Mouse (Mus musculus) G1E (cell line): ENCODE results near the gene Xpo6. TPM values are rescaled to one million over a fixed set of nuclear protein-coding genes. Genes with fewer than 3 reads are reported as not detected.

Experiments used
- ATAC-seq: 2 replicates; pipeline ENCODE4 v1.8.0; 2016; ENCODE audit warnings: mild to moderate bottlenecking; ENCODE audit not compliant: insufficient number of reproducible peaks, poor library complexity, low FRiP score, severe bottlenecking; ENCODE audit errors: extremely low read depth
- DNase-seq: peaks from one replicate; pipeline ENCODE4 v3.0.0; 2012; ENCODE audit warnings: low spot score
- H3K27me3 ChIP-seq: 2 replicates; pipeline ENCODE4 v1.6.1; 2012; ENCODE audit warnings: mild to moderate bottlenecking, low read length, inconsistent platforms; ENCODE audit not compliant: insufficient read depth
- H3K36me3 ChIP-seq: replicated peaks from 2 replicates; pipeline ENCODE3; 2012; ENCODE audit warnings: mild to moderate bottlenecking, inconsistent platforms
- H3K4me1 ChIP-seq: 2 replicates; pipeline ENCODE4 v1.6.1; 2012; ENCODE audit warnings: low read depth, low read length, inconsistent platforms, mixed read lengths; ENCODE audit not compliant: insufficient read depth
- H3K4me3 ChIP-seq: 2 replicates; pipeline ENCODE4 v1.5.1; 2012; ENCODE audit warnings: low read depth, mild to moderate bottlenecking, inconsistent platforms, low read length, moderate library complexity, mixed read lengths
- H3K9me3 ChIP-seq: replicated peaks from 2 replicates; pipeline ENCODE4 v1.6.1; 2012; ENCODE audit warnings: inconsistent platforms
- CTCF ChIP-seq: IDR thresholded peaks from 2 replicates; pipeline ENCODE4 v1.5.1; 2012; ENCODE audit warnings: low read depth, low read length, inconsistent platforms, mixed read lengths
- GATA1 ChIP-seq: IDR thresholded peaks from 2 replicates; pipeline ENCODE4 v1.6.1; 2012; ENCODE audit warnings: borderline replicate concordance, low read length, inconsistent platforms, mixed read lengths
- GATA2 ChIP-seq: IDR thresholded peaks from 2 replicates; pipeline ENCODE4 v1.6.1; 2012; ENCODE audit warnings: low read depth, low read length, inconsistent platforms, borderline replicate concordance
- POLR2AphosphoS5 ChIP-seq: IDR thresholded peaks from 2 replicates; pipeline ENCODE4 v1.6.1; 2012; ENCODE audit warnings: low read depth, low read length, inconsistent platforms; ENCODE audit not compliant: insufficient replicate concordance
- TAL1 ChIP-seq: conservative IDR thresholded peaks from 2 replicates; pipeline ENCODE4 v1.6.1; 2012; ENCODE audit warnings: low read depth, low read length, inconsistent platforms, mixed read lengths
- polyA plus RNA-seq: library from polyadenylated mRNA; stranded (reverse); fragments of >175 nt; gene quantifications from 2 replicates; pipeline ENCODE4 v1.2.3, GENCODE M21; 2012
- total RNA-seq, 2 experiments: library from RNA; stranded (forward) in 1 of 2; stranded (reverse) in 1 of 2; fragments of 200-1000 nt in 1 of 2; fragments of >200 nt in 1 of 2; fragmentation: Nextera tagmentation in 1 of 2; gene quantifications; 2 replicates each; pipeline ENCODE4 v1.2.3; 2014 to 2017

Gene Xpo6
- total and polyA plus RNA-seq, 3 experiments = 50.0 to 242 (median 180) TPM

DNA sequence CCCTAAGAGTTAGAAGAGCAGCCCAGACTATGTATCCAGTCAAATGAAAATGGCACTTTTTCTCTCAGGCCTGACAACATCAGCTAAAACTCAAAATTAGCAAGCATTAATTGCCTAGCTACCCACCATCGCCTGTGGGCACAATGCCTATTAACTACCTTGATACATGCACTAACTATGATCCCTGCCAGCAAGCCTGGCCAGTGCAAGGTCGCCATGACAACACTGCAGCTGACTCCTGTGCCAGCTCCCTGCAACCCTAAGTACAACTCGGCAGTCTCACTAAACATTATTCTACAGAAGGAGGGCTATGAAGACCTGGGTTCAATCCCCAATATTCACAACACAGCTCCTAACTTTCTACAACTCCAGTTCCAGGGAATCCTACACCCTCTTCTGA is 28.3 kb downstream of the Xpo6 start:
- H3K4me1 ChIP-seq = peaks cover 22% of the 10 kb centered on the region
- no peak overlapping the region for H3K4me3 ChIP-seq
- H3K9me3 ChIP-seq = no peaks in the 10 kb centered on the region
- TF ChIP-seq GATA1 (no peak), CTCF (no peak), GATA2 (no peak), TAL1 (no peak), POLR2AphosphoS5 (no peak)
- DNase-seq (no peak), ATAC-seq (no peak)
- H3K27me3 ChIP-seq = no peaks in the 10 kb centered on the region
- H3K36me3 ChIP-seq = peaks cover 79% of the 10 kb centered on the region

DNA sequence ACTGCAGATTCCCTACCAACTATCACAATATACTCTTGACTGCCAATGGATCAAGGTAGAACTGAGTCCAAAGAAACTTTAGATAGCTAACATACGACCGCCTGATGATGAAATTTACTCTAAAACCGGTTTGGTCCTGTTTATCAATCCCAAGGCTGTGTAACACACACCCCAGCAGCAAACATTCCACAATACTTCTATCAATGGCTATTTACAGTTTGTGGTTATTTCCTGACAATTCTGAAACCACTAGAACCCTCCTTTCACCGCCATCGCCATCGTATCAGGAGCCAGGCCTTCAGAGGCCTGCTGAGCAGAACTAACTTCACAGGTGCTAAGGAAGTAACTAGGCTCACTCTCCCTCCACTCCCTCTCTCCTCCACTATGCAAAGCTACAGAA is 31.7 kb downstream of the Xpo6 start:
- H3K27me3 ChIP-seq = no peaks in the 10 kb centered on the region
- DNase-seq (no peak), ATAC-seq (no peak)
- H3K4me1 ChIP-seq = peaks cover 4% of the 10 kb centered on the region; the same call in 1 of the 2 replicates
- H3K9me3 ChIP-seq = no peaks in the 10 kb centered on the region
- H3K4me3 ChIP-seq = no peak overlapping the region
- TF ChIP-seq GATA1 (no peak), CTCF (no peak), POLR2AphosphoS5 (no peak), GATA2 (no peak), TAL1 (no peak)
- H3K36me3 ChIP-seq = peaks cover 89% of the 10 kb centered on the region

DNA sequence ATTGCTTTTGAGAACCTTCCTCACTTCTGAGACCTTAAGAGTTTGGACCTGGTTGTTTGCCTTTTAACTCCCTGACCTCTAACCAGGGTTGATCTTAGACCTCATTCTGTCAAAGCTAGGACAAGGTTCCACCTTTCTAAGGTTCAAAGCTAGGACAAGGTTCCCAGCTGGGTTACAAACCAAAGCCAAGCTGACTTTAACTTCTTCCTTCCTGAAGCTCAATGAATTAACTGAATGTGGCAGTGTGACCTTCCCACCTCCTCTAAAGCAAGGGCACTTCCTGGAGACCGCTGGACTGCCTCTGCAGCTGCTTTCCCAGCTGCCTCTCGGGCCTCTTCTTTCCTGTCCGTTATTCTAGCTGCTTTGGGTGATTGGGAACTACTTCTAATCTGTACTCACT is 32.9 kb downstream of the Xpo6 start:
- no peaks in the 10 kb centered on the region for H3K9me3 ChIP-seq
- ATAC-seq (no peak), DNase-seq (no peak)
- H3K36me3 ChIP-seq = peaks cover 89% of the 10 kb centered on the region
- TF ChIP-seq POLR2AphosphoS5 = no peak
- TF ChIP-seq CTCF = no peak
- no peak for TF ChIP-seq TAL1
- TF ChIP-seq GATA2 = no peak
- TF ChIP-seq GATA1 = no peak
- H3K4me1 ChIP-seq = peaks cover 4% of the 10 kb centered on the region; the same call in 1 of the 2 replicates
- no peak overlapping the region for H3K4me3 ChIP-seq
- H3K27me3 ChIP-seq = no peaks in the 10 kb centered on the region

DNA sequence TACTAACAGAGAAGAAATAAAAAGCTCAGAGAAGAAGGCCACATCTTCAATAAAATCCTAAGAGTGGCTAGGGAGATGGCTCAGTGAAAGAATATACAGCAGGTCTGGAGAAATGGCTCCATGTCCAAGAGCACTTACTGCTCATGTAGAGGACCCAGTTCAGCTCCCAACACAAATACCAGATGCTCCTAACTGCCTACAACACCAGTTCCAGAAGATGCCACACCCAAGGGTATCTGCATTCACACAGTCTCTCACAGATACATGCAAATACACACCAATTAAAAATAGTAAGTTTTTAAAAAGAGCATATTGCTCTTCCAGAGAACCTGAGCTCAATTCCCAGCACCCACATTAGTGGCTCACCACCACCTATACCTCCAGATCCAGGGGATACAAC is 33.7 kb downstream of the Xpo6 start:
- TF ChIP-seq TAL1 (no peak), POLR2AphosphoS5 (no peak), GATA1 (no peak), GATA2 (no peak), CTCF (no peak)
- ATAC-seq (no peak), DNase-seq (no peak)
- H3K4me1 ChIP-seq = peaks cover 4% of the 10 kb centered on the region; the same call in 1 of the 2 replicates
- no peak overlapping the region for H3K4me3 ChIP-seq
- H3K36me3 ChIP-seq = peaks cover 89% of the 10 kb centered on the region
- no peaks in the 10 kb centered on the region for H3K27me3 ChIP-seq
- H3K9me3 ChIP-seq = no peaks in the 10 kb centered on the region

DNA sequence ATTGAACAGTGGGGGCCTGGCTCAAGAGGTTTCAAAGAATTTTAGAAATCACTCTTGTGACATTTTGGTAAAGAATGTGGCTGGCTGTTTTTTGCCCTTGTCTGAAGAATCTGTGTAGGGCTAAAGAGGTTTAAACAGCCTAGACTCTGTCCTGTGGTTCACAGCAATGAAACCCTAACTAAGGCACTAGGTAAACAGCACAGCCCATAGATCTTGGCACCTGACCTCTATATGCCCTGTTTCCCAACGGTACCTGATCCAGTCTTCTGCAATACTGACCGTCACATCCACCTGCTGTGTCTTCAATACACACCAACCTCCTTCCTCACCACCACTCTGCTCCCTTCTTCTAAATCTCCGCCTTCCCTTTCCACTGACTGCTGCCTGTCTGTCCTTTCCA is 42.1 kb downstream of the Xpo6 start:
- no peak overlapping the region for H3K4me3 ChIP-seq
- ATAC-seq (no peak), DNase-seq (no peak)
- peaks cover 86% of the 10 kb centered on the region for H3K36me3 ChIP-seq
- H3K9me3 ChIP-seq = no peaks in the 10 kb centered on the region
- H3K4me1 ChIP-seq = 0 out of 2 replicates have a peak, but pooled peaks cover 2% of the 10 kb centered on the region
- H3K27me3 ChIP-seq = no peaks in the 10 kb centered on the region
- no peak for TF ChIP-seq GATA1
- no peak for TF ChIP-seq TAL1
- TF ChIP-seq GATA2 = no peak
- no peak for TF ChIP-seq POLR2AphosphoS5
- no peak for TF ChIP-seq CTCF

DNA sequence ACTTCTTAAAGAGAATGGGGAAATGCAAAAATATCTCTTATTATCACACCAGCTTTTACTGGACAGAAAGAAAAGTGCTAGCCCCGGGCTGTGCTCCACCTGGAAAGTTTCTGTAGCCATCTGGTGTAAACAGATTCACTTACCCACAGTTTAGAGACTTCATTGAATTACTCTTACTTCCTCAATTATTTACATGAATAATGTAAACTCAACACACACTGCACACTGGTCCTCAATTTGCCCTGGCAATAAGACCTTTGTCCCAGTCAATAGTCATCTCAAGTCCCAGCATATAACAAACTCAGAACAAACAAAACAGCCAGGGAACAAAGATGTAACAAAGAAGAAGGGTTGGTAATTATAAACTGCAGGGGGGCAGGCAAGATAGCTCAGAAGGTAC is 44.6 kb downstream of the Xpo6 start:
- Histone ChIP-seq H3K4me3 (no peak overlapping the region), H3K36me3 (peaks cover 90% of the 10 kb centered on the region), H3K27me3 (no peaks in the 10 kb centered on the region), H3K4me1 (peaks cover 10% of the 10 kb centered on the region), H3K9me3 (no peaks in the 10 kb centered on the region)
- TF ChIP-seq CTCF (no peak), GATA1 (no peak), TAL1 (no peak), GATA2 (no peak), POLR2AphosphoS5 (no peak)
- DNase-seq (no peak), ATAC-seq (no peak)

DNA sequence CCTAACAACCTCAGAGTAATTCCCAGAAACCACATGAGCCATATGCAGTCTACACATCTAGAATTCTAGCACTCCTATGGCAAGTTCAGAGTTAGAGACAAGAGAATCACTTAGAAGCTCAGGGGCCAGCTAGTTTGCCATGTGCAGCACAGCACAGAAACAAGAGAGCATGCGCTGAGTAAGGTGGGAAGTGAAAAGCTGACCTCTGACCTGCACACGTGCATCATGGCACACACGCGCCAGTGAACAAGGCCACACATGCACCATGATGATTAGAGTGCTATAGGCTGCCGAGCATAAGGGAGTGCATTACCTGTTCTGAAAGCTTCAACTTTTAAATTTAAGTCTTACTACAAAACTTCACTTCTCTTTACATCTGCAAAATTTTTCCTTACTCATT is 45.6 kb downstream of the Xpo6 start:
- Histone ChIP-seq H3K9me3 (no peaks in the 10 kb centered on the region), H3K4me3 (no peak overlapping the region), H3K36me3 (peaks cover 90% of the 10 kb centered on the region), H3K4me1 (peaks cover 10% of the 10 kb centered on the region), H3K27me3 (no peaks in the 10 kb centered on the region)
- TF ChIP-seq TAL1 (no peak), GATA2 (no peak), POLR2AphosphoS5 (no peak), CTCF (no peak), GATA1 (no peak)
- no peak for ATAC-seq
- no peak for DNase-seq
